Mouse (Mus musculus): ENCODE data around the gene Epb41l3. TPM values are rescaled to one million over a fixed set of nuclear protein-coding genes. Genes with fewer than 3 reads are reported as not detected.

The Epb41l3 gene
- total and polyA plus RNA-seq, 3 experiments: not detected

- TF ChIP-seq ZKSCAN1 (IDR thresholded peaks at IDR 0.05; ENCODE audit: low read depth, low read length): no peak
- TF ChIP-seq MXI1 (IDR thresholded peaks at IDR 0.05; ENCODE audit: low read depth, low read length): no peak
- TF ChIP-seq ZMIZ1 (IDR thresholded peaks at IDR 0.05; ENCODE audit: low read depth, low read length): no peak
- TF ChIP-seq HCFC1 (IDR thresholded peaks at IDR 0.05; ENCODE audit: low read depth, low read length): no peak
- TF ChIP-seq UBTF (IDR thresholded peaks at IDR 0.05; ENCODE audit: borderline replicate concordance, insufficient read depth, low read depth, low read length): no peak
- no peak for TF ChIP-seq ETS1 (IDR thresholded peaks at IDR 0.05; ENCODE audit: low read depth, low read length)
- TF ChIP-seq TCF12 (IDR thresholded peaks at IDR 0.05; ENCODE audit: low read depth, low read length): no peak
- no peak for TF ChIP-seq MYB (IDR thresholded peaks at IDR 0.05; ENCODE audit: low read depth, low read length)
- TF ChIP-seq TAL1 (IDR thresholded peaks at IDR 0.05; ENCODE audit: low read length): no peak
- H3K27me3 ChIP-seq (ENCODE audit: control insufficient read depth in 1 of 2, insufficient read depth in 2 of 2, low read length in 2 of 2): no peaks in the 10 kb centered on the region
- DNase-seq (ENCODE audit: low read depth, low spot score): no peak
- no peak overlapping the region for H3K4me3 ChIP-seq (ENCODE audit: control insufficient read depth in 1 of 2, insufficient read depth in 1 of 2, low read depth in 2 of 2, low read length in 2 of 2)
- no peak overlapping the region for H3K9ac ChIP-seq (ENCODE audit: control insufficient read depth, low read depth, low read length, poor library complexity, severe bottlenecking)
- H3K36me3 ChIP-seq (ENCODE audit: control insufficient read depth in 1 of 2, insufficient read depth in 2 of 2, low read length in 2 of 2): no peaks in the 10 kb centered on the region
- H3K4me1 ChIP-seq (ENCODE audit: control insufficient read depth in 1 of 2, insufficient read depth in 2 of 2, low read length in 2 of 2): no peaks in the 10 kb centered on the region
- H3K9me3 ChIP-seq (replicated peaks; ENCODE audit: insufficient read depth, low read length): no peaks in the 10 kb centered on the region
- no peak overlapping the region for H3K27ac ChIP-seq (ENCODE audit: control insufficient read depth, low read depth, low read length)
- H3K79me2 ChIP-seq (ENCODE audit: control insufficient read depth, insufficient read depth, low read length, poor library complexity): no peaks in the 10 kb centered on the region
These were observed 112.3 kb downstream of the Epb41l3 start for GRCm38 (mm10) chr17:69187794-69188193.

- Histone ChIP-seq H3K9me3 (replicated peaks; ENCODE audit: insufficient read depth, low read length) (no peaks in the 10 kb centered on the region), H3K79me2 (ENCODE audit: control insufficient read depth, insufficient read depth, low read length, poor library complexity) (no peaks in the 10 kb centered on the region), H3K4me3 (ENCODE audit: control insufficient read depth in 1 of 2, insufficient read depth in 1 of 2, low read depth in 2 of 2, low read length in 2 of 2) (no peak overlapping the region), H3K4me1 (ENCODE audit: control insufficient read depth in 1 of 2, insufficient read depth in 2 of 2, low read length in 2 of 2) (no peaks in the 10 kb centered on the region), H3K36me3 (ENCODE audit: control insufficient read depth in 1 of 2, insufficient read depth in 2 of 2, low read length in 2 of 2) (no peaks in the 10 kb centered on the region), H3K27ac (ENCODE audit: control insufficient read depth, low read depth, low read length) (no peak overlapping the region), H3K9ac (ENCODE audit: control insufficient read depth, low read depth, low read length, poor library complexity, severe bottlenecking) (no peak overlapping the region), H3K27me3 (ENCODE audit: control insufficient read depth in 1 of 2, insufficient read depth in 2 of 2, low read length in 2 of 2) (no peaks in the 10 kb centered on the region)
- TF ChIP-seq CTCF (IDR thresholded peaks at IDR 0.05 in 2 of 3, conservative IDR thresholded peaks at IDR 0.05 in 1 of 3; ENCODE audit: control insufficient read depth in 1 of 3, insufficient read depth in 1 of 3, low read depth in 2 of 3, low read length in 3 of 3, poor library complexity in 1 of 3, severe bottlenecking in 1 of 3) (no peak), TCF12 (IDR thresholded peaks at IDR 0.05; ENCODE audit: low read depth, low read length) (no peak), MYB (IDR thresholded peaks at IDR 0.05; ENCODE audit: low read depth, low read length) (no peak), ZNF384 (IDR thresholded peaks at IDR 0.05; ENCODE audit: low read depth, low read length) (no peak), MAZ (IDR thresholded peaks at IDR 0.05; ENCODE audit: low read depth, low read length) (no peak), SIN3A (IDR thresholded peaks at IDR 0.05; ENCODE audit: low read length) (no peak), MEF2A (IDR thresholded peaks at IDR 0.05; ENCODE audit: extremely low read depth, insufficient replicate concordance, low read depth, low read length, poor library complexity, severe bottlenecking) (no peak), KAT2A (conservative IDR thresholded peaks at IDR 0.05; ENCODE audit: low read depth, low read length) (no peak), USF1 (IDR thresholded peaks at IDR 0.05; ENCODE audit: low read depth, low read length) (no peak), NRF1 (IDR thresholded peaks at IDR 0.05; ENCODE audit: insufficient read depth, low read depth, low read length, poor library complexity, severe bottlenecking) (no peak), RCOR1 (IDR thresholded peaks at IDR 0.05; ENCODE audit: low read depth, low read length) (no peak), E2F4 (IDR thresholded peaks at IDR 0.05; ENCODE audit: borderline replicate concordance, low read depth, low read length) (no peak), POLR2AphosphoS5 (IDR thresholded peaks at IDR 0.05; ENCODE audit: borderline replicate concordance, low read depth, low read length) (no peak), MYC (IDR thresholded peaks at IDR 0.05; ENCODE audit: low read depth, low read length) (no peak), MAFK (IDR thresholded peaks at IDR 0.05; ENCODE audit: borderline replicate concordance, low read depth, low read length) (no peak), RAD21 (IDR thresholded peaks at IDR 0.05; ENCODE audit: low read depth, low read length) (no peak)
- DNase-seq (ENCODE audit: low read depth, low spot score): no peak
These were observed 117.5 kb downstream of the Epb41l3 start for GRCm38 (mm10) chr17:69192863-69193493.

Data from MEL (cell line).